Mouse (Mus musculus) hindbrain, embryonic 12.5 days (tissue): ENCODE measurements around the gene Rbm24. TPM values are rescaled to one million over a fixed set of nuclear protein-coding genes. Genes with fewer than 3 reads are reported as not detected.

ENCODE experiments used
- ATAC-seq: fragments of 200-750 bp; cut with Nextera tagmentation; 2 replicates; pipeline ENCODE4 v1.8.0; 2017; ENCODE audit warnings: moderate TSS enrichment; ENCODE audit not compliant: low FRiP score
- H3K27ac ChIP-seq: fragments of 300-500 bp; sonication (generic); 2 replicates; pipeline ENCODE4 v1.5.1; 2016; ENCODE audit warnings: mild to moderate bottlenecking
- H3K27me3 ChIP-seq: fragments of 300-500 bp; sonication (generic); 2 replicates; pipeline ENCODE4 v1.6.1; 2016; ENCODE audit warnings: mild to moderate bottlenecking
- H3K36me3 ChIP-seq: fragments of 300-500 bp; sonication (generic); 2 replicates; pipeline ENCODE4 v1.6.1; 2016; ENCODE audit warnings: mild to moderate bottlenecking
- H3K4me1 ChIP-seq: fragments of 300-500 bp; sonication (generic); 2 replicates; pipeline ENCODE4 v1.6.1; 2016
- H3K4me2 ChIP-seq: fragments of 300-500 bp; sonication (generic); replicated peaks from 2 replicates; pipeline ENCODE4 v1.6.1; 2016; ENCODE audit warnings: mild to moderate bottlenecking
- H3K4me3 ChIP-seq: fragments of 300-500 bp; sonication (generic); 2 replicates; pipeline ENCODE4 v1.5.1; 2016; ENCODE audit warnings: mild to moderate bottlenecking
- H3K9ac ChIP-seq: fragments of 300-500 bp; sonication (generic); 2 replicates; pipeline ENCODE4 v1.6.1; 2016; ENCODE audit warnings: mild to moderate bottlenecking, moderate library complexity
- H3K9me3 ChIP-seq: fragments of 300-500 bp; sonication (generic); replicated peaks from 2 replicates; pipeline ENCODE4 v1.6.1; 2016; ENCODE audit warnings: mild to moderate bottlenecking
- WGBS: fragments of 180-500 bp; shearing (Covaris S2); methylation state at CpG from one replicate; pipeline ENCODE4 v1.1.7; 2016; 5-methylcytosine and 5-hydroxymethylcytosine counted together
- polyA plus RNA-seq: library from polyadenylated mRNA; unstranded; fragments of >200 nt; fragmentation: Nextera tagmentation; extraction: Ambion mirVana; gene quantifications from 2 replicates; pipeline ENCODE4 v1.2.1, GENCODE M21; 2016

Gene Rbm24
- 2.4 and 3.6 TPM in 2 replicates for polyA plus RNA-seq

GRCm38 (mm10) chr13:46418141-46418601 is at the start of gene Rbm24:
Gene Rbm24 (plus strand): TSS chr13:46418434.
- no peaks in the 10 kb centered on the region for H3K27me3 ChIP-seq
- peak; percentile 88 for ATAC-seq
- peak within 1 kb of the TSS; percentile 65 for H3K27ac ChIP-seq
- under 1% methylated on average over 36 of the region's 41 CpGs for WGBS
- H3K36me3 ChIP-seq, result no peaks in the 10 kb centered on the region
- H3K4me2 ChIP-seq, result peak within 1 kb of the TSS; percentile 93
- peak within 1 kb of the TSS; percentile 68 for H3K4me3 ChIP-seq
- H3K9ac ChIP-seq, result peak within 1 kb of the TSS; percentile 79
- no peaks in the 10 kb centered on the region for H3K9me3 ChIP-seq
- peaks cover 12% of the 10 kb centered on the region; the same call in 1 of the 2 replicates for H3K4me1 ChIP-seq

GRCm38 (mm10) chr13:46372884-46373283 is 45.4 kb upstream of the Rbm24 start:
- Histone ChIP-seq H3K27me3 (no peaks in the 10 kb centered on the region), H3K36me3 (no peaks in the 10 kb centered on the region), H3K9me3 (no peaks in the 10 kb centered on the region), H3K27ac (no peak overlapping the region), H3K9ac (no peak overlapping the region), H3K4me2 (no peak overlapping the region), H3K4me3 (no peak overlapping the region), H3K4me1 (no peaks in the 10 kb centered on the region)
- 84% methylated on average over 7 of the region's 7 CpGs for WGBS
- no peak for ATAC-seq

GRCm38 (mm10) chr13:46375371-46375770 is 42.9 kb upstream of the Rbm24 start:
- Histone ChIP-seq H3K4me3 (no peak overlapping the region), H3K36me3 (no peaks in the 10 kb centered on the region), H3K4me1 (no peaks in the 10 kb centered on the region), H3K9ac (no peak overlapping the region), H3K9me3 (no peaks in the 10 kb centered on the region), H3K27ac (no peak overlapping the region), H3K4me2 (no peak overlapping the region), H3K27me3 (no peaks in the 10 kb centered on the region)
- WGBS, result 91% methylated on average over 1 of the region's 1 CpGs
- ATAC-seq, result no peak

GRCm38 (mm10) chr13:46387396-46387795 is 30.8 kb upstream of the Rbm24 start:
- H3K9me3 ChIP-seq, result no peaks in the 10 kb centered on the region
- no peak overlapping the region for H3K4me2 ChIP-seq
- no peaks in the 10 kb centered on the region for H3K4me1 ChIP-seq
- ATAC-seq, result no peak
- H3K9ac ChIP-seq, result no peak overlapping the region
- H3K27ac ChIP-seq, result no peak overlapping the region
- H3K27me3 ChIP-seq, result no peaks in the 10 kb centered on the region
- H3K36me3 ChIP-seq, result no peaks in the 10 kb centered on the region
- H3K4me3 ChIP-seq, result no peak overlapping the region
- WGBS, result 75% methylated on average over 8 of the region's 8 CpGs

- WGBS, result 93% methylated on average over 1 of the region's 1 CpGs
- no peak for ATAC-seq
- no peak overlapping the region for H3K9ac ChIP-seq
- no peaks in the 10 kb centered on the region for H3K36me3 ChIP-seq
- H3K4me3 ChIP-seq, result no peak overlapping the region
- no peak overlapping the region for H3K4me2 ChIP-seq
- H3K4me1 ChIP-seq, result no peaks in the 10 kb centered on the region
- no peak overlapping the region for H3K27ac ChIP-seq
- no peaks in the 10 kb centered on the region for H3K27me3 ChIP-seq
- no peaks in the 10 kb centered on the region for H3K9me3 ChIP-seq
These were observed 26.6 kb upstream of the Rbm24 start for GRCm38 (mm10) chr13:46391654-46392053.

GRCm38 (mm10) chr13:46392893-46393292 is 25.3 kb upstream of the Rbm24 start:
- 85% methylated on average over 4 of the region's 4 CpGs for WGBS
- H3K27ac ChIP-seq, result no peak overlapping the region

GRCm38 (mm10) chr13:46393936-46394335 is 24.3 kb upstream of the Rbm24 start:
- H3K9me3 ChIP-seq, result no peaks in the 10 kb centered on the region
- 77% methylated on average over 2 of the region's 2 CpGs for WGBS
- ATAC-seq, result no peak
- no peak overlapping the region for H3K4me2 ChIP-seq
- H3K27ac ChIP-seq, result no peak overlapping the region
- H3K4me3 ChIP-seq, result no peak overlapping the region
- H3K36me3 ChIP-seq, result no peaks in the 10 kb centered on the region
- no peaks in the 10 kb centered on the region for H3K27me3 ChIP-seq
- no peaks in the 10 kb centered on the region for H3K4me1 ChIP-seq
- no peak overlapping the region for H3K9ac ChIP-seq

More at GRCm38 (mm10) chr13:46392893-46393292, 25.3 kb upstream of the Rbm24 start:
- H3K36me3 ChIP-seq, result no peaks in the 10 kb centered on the region
- no peaks in the 10 kb centered on the region for H3K4me1 ChIP-seq
- H3K9me3 ChIP-seq, result no peaks in the 10 kb centered on the region
- H3K4me2 ChIP-seq, result no peak overlapping the region
- no peak overlapping the region for H3K9ac ChIP-seq
- no peak overlapping the region for H3K4me3 ChIP-seq
- no peaks in the 10 kb centered on the region for H3K27me3 ChIP-seq
- ATAC-seq, result no peak

GRCm38 (mm10) chr13:46397235-46397634 is 21.0 kb upstream of the Rbm24 start:
- Histone ChIP-seq H3K9me3 (no peaks in the 10 kb centered on the region), H3K36me3 (no peaks in the 10 kb centered on the region), H3K27ac (no peak overlapping the region), H3K4me3 (no peak overlapping the region), H3K4me1 (no peaks in the 10 kb centered on the region), H3K4me2 (no peak overlapping the region), H3K27me3 (no peaks in the 10 kb centered on the region), H3K9ac (no peak overlapping the region)
- no peak for ATAC-seq
- 85% methylated on average over 3 of the region's 3 CpGs for WGBS

GRCm38 (mm10) chr13:46407151-46407550 is 11.1 kb upstream of the Rbm24 start:
- Histone ChIP-seq H3K36me3 (no peaks in the 10 kb centered on the region), H3K9me3 (no peaks in the 10 kb centered on the region), H3K27ac (no peak overlapping the region), H3K4me3 (no peak overlapping the region), H3K27me3 (no peaks in the 10 kb centered on the region), H3K4me2 (no peak overlapping the region), H3K4me1 (no peaks in the 10 kb centered on the region), H3K9ac (no peak overlapping the region)
- no peak for ATAC-seq
- WGBS, result 88% methylated on average over 1 of the region's 1 CpGs

- H3K27me3 ChIP-seq, result no peaks in the 10 kb centered on the region
- no peak for ATAC-seq
- no peak overlapping the region for H3K4me2 ChIP-seq
- no peak overlapping the region for H3K9ac ChIP-seq
- H3K9me3 ChIP-seq, result no peaks in the 10 kb centered on the region
- no peak overlapping the region for H3K4me3 ChIP-seq
- no peaks in the 10 kb centered on the region for H3K4me1 ChIP-seq
- H3K36me3 ChIP-seq, result no peaks in the 10 kb centered on the region
- no peak overlapping the region for H3K27ac ChIP-seq
These were observed 6.0 kb upstream of the Rbm24 start for GRCm38 (mm10) chr13:46412247-46412646.

- Histone ChIP-seq H3K9ac (no peak overlapping the region), H3K4me3 (no peak overlapping the region), H3K9me3 (no peaks in the 10 kb centered on the region), H3K27me3 (no peaks in the 10 kb centered on the region), H3K27ac (no peak overlapping the region), H3K36me3 (no peaks in the 10 kb centered on the region), H3K4me1 (0 out of 2 replicates have a peak, but pooled peaks cover 6% of the 10 kb centered on the region), H3K4me2 (no peak overlapping the region)
- no peak for ATAC-seq
- WGBS, result 78% methylated on average over 10 of the region's 10 CpGs
These were observed 4.6 kb upstream of the Rbm24 start for GRCm38 (mm10) chr13:46413588-46413987.

- H3K36me3 ChIP-seq, result no peaks in the 10 kb centered on the region
- no peak overlapping the region for H3K27ac ChIP-seq
- no peak for ATAC-seq
- WGBS, result 80% methylated on average over 8 of the region's 8 CpGs
- 0 out of 2 replicates have a peak, but pooled peaks cover 6% of the 10 kb centered on the region for H3K4me1 ChIP-seq
- no peaks in the 10 kb centered on the region for H3K27me3 ChIP-seq
- H3K9me3 ChIP-seq, result no peaks in the 10 kb centered on the region
- no peak overlapping the region for H3K4me3 ChIP-seq
- no peak overlapping the region for H3K4me2 ChIP-seq
- no peak overlapping the region for H3K9ac ChIP-seq
These were observed 4.2 kb upstream of the Rbm24 start for GRCm38 (mm10) chr13:46414050-46414449.

GRCm38 (mm10) chr13:46416021-46416420 is 2.2 kb upstream of the Rbm24 start:
- H3K4me2 ChIP-seq, result no peak overlapping the region
- H3K9me3 ChIP-seq, result no peaks in the 10 kb centered on the region
- H3K4me1 ChIP-seq, result peaks cover 12% of the 10 kb centered on the region; the same call in 1 of the 2 replicates
- H3K27ac ChIP-seq, result no peak overlapping the region
- ATAC-seq, result no peak
- H3K9ac ChIP-seq, result no peak overlapping the region
- no peak overlapping the region for H3K4me3 ChIP-seq
- H3K36me3 ChIP-seq, result no peaks in the 10 kb centered on the region
- H3K27me3 ChIP-seq, result no peaks in the 10 kb centered on the region
- WGBS, result 92% methylated on average over 8 of the region's 8 CpGs
